Mouse (Mus musculus): Measurements from ENCODE around the gene Fam166b.
A peak's percentile ranks its signal among the peaks of the same experiment; 100 is the strongest.

Gene Fam166b

DNA sequence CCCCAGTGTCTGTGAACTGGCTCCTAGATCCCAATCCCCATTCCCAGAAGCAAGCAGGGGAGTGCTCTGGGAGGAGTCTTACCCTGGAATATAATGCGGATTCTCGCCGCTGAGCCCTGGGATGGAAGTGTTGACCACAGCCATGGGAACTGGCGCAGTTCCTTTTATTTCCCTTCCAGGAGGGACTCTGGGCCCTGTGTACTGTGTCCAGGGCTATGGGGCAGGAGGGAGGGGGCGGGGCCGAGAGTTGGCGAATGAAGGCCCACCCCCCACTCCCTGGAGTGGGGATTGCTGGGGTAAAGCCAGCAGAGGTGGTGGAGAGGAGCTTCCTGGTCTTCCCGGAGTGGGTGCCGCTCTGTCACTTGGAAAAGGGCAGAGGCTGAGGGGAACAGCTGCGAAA, at the start of gene Fam166b:
Gene Fam166b, minus strand, starts transcription at position 189 of the 400 bp plus-strand sequence.
- DNase-seq (ENCODE audit: low spot score): no peak

DNA sequence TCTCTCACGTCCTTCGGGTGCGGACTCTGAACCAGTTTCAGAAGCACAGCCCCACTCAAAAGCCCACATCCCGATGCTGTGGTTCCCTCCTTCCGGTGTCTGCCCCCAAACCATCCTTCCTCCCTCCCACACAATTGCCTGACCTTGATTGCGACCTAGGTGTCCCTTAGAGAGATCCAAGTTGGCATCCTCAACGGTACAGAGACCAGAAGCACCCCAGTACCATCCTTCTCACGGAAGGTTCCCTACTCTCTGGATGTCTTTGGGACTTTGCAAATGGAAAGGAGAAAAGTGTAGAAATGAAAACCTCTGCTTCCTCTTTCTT, 49.6 kb upstream of the Fam166b start:
- no peak for DNase-seq (ENCODE audit: low spot score)

DNA sequence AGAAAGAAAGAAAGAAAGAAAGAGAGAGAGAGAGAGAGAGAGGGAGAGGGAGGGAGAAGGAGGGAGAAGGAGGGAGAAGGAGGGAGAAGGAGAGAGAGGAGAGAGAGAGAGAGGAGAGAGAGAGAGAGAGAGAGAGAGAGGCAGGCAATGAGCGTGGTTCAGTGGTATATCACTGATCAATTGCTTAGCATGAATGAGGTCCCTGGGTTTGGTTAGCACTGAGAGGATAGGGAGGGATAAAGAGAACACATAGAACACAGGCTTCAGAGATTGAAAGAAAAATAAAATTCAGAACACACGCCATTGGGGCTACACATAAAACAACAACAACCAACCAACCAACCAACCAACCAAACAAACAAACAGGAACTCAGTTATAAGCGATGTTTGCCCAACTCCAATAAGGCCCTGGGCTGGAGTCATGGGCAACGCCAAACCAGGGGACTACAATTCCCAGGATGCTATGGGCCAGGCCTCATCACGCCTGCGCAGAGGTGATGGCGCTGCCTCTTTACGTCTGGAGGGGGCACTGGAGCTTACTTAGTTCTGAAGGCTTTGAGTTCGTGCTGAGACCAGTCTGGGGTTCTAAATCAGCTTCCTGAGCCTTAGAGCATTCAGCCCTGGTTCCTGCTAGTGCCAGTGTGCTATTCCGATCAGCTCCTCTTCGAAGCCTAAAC, 49.1 kb upstream of the Fam166b start:
- DNase-seq (ENCODE audit: low spot score): no peak

DNA sequence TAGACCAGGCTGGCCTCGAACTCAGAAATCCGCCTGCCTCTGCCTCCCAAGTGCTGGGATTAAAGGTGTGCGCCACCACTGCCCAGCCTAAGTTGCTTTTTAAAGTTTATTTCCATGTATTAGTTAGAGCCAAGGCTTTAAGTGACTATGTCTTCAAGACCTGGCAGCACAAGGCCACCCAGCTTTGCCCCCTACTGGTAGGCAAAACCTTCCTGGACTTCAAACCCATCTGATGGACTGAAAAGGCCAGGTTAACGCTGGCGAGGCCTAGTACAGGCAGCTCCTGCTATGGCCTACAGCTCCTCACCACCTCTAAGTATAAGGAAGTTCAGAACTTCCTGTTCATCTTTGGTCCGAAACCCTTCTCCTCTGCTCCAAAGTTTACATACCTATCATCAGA, 47.7 kb upstream of the Fam166b start:
- no peak for DNase-seq (ENCODE audit: low spot score)

DNA sequence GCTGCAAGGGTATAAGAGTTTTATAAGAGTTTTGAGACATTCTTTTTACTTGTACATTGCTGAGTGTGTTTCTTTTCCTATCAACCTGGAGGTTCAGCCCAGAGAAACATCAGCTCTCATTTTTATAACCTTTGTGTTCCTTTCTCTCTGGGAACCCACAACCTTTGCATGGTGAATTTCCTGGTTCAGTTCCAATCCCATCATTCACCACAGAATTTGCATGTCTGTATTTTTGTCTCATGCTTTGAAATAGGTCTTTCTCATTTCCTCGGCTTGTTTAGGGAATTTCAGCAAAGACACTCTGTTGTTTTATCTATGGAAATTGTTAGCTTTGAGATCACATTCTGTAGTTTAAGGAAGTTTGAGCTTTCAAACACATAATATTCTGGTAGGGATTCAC, 44.7 kb upstream of the Fam166b start:
- no peak for DNase-seq (ENCODE audit: low spot score)

DNA sequence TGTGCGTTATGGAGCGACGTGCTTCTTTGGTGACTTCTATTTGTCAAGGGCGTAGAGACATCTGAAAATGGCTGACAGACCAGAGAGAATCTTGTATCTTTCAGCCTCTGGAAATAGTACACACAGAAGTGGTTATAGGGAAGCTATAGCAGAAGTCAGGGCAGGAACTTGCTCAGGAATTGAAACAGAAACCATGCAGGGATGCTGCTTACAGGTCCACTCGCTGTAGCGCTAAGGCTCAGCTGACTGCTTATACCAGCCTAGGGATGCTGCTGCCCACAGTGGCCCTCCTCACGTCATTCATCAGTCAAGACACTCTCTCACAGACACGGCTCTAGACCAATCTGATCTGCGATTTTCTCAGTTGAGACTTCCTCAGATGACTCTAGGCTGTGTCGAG, 41.4 kb upstream of the Fam166b start:
- DNase-seq (ENCODE audit: low spot score): no peak

DNA sequence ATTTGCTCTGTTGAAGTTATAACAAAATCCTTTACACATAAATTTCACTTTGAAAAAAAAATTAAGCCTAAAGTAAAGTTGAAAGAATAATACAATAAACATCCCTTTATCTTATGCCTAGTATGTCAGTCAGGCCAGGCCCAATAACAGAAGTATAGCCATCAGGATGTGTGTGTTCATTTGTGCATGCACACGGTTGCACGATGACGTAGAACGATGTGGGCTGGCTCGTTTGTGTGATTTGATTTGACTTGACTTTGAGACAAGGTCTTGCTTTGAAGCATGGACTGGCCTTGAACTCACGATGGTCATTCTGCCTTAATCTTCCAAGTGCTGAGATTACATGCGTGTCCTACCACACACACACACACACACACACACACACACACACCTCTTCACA, 37.9 kb upstream of the Fam166b start:
- DNase-seq (ENCODE audit: low spot score): no peak

DNA sequence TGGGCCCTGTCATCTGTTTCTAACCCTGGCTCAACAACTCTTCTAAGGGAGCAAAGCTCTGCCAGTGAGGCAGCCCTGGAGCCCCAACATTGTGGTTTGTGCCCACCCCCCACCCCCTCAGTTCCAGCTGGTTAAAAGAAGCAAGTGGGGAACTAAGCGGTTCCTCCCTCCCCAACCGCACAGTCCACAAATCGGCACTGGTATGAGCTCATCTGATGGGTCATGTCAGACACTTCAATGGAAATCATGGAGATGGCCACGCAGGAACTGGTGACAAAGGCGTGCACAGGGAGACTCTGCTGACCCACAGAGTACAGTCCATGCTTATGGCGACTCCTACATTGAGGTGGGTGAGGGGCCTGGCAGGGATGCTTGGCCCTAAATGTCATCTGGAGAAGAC, 37.0 kb upstream of the Fam166b start:
- DNase-seq (ENCODE audit: low spot score): no peak

DNA sequence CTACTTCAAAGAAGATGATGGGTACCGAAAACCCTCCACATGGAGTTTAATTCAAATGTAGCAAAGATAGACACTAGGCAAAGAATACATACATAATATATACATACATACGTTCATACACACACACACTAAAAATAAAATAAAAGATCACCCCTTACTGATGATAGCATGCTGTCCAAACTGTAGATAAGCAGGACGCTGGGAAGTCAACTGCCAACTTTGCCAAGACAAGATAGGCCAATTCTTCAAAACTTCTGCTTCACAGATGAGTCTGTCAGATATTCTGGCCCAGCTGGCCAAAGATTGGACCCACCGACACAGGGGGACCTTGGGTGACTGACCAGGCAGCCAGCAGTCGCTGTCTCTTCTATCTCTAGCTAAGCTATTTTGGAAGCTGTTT, 34.2 kb upstream of the Fam166b start:
- no peak for DNase-seq (ENCODE audit: low spot score)

DNA sequence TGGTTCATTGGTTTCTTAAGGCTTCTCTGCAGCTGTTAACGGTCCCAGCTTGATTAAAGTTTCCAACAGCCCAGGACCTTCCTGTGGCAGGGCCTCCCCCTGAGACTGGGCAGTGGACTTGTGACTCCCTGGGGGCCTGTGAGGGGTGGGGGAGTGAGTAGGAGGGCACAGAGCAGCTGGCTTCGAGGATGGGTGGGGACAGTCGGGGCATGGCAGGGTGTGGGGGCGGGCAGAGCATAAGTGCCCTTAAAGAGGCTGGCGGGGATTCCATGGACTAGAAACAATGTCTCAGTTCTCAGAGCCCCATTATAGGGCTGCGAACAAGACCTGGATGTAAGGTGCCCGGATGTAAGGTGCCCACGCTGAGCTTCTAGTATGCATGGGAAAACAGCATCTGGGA, 28.2 kb upstream of the Fam166b start:
- no peak for DNase-seq (ENCODE audit: low spot score)

DNA sequence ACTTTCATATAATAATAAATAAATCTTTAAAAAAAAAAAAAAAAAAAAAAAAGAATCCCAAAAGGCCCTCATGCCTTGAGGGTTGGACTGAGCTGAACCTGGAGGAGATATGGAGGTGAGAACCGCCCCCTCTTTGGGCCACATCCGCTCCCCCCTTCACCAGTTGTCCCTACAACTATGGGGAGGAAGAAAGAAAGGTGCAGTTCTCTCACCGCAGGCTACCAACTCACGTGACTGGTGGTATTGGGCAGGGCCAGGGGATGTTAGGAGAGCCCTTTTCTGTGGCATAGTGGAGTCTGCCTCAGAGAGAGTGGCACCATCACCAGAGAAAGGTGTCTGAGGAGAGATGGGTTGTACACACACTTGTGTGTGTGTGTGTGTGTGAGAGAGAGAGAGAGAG, 27.5 kb upstream of the Fam166b start:
- DNase-seq (ENCODE audit: low spot score): no peak

DNA sequence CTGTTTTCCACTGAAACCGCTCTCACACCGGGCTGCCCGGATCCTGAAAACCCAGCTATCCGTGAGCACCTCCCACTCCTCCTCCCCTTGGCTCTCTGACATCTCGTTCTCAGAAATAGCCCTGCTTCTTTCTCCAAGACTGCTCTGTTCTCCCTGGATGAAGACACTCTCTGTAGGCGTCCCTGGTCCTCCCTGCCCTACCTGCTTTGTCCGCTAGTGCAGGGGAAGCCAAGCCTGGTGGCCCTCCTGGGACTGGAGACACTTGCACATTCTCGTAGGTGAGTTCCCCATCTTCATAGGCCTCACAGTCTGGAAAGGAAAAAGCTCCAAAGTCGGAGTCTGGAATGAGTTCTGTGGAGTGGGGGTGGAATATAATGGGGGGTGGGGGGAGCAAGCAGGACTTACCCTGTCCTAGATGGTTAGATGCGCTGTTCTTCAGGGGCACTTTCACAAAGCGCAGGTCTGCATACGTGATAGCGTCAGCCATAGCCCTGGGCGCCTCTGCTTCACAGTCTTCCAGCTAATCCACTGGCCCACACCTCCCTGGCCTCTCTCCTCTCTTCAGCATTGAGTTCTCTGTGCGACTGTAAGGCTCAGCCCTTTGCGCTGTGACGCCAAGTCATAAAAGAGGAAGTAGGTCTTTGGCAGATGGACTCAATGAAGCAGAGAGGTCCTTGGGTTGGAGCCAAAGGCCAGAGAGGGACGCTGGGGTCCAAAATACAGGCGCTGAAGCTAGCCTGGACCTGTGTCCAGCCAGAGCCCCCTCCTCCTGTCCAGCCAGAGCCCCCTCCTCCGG, 25.3 kb upstream of the Fam166b start, which contains the start of gene Cd72:
Gene Cd72, minus strand, starts transcription at position 588 of the 796 bp plus-strand sequence.
- DNase-seq (ENCODE audit: low spot score): no peak

DNA sequence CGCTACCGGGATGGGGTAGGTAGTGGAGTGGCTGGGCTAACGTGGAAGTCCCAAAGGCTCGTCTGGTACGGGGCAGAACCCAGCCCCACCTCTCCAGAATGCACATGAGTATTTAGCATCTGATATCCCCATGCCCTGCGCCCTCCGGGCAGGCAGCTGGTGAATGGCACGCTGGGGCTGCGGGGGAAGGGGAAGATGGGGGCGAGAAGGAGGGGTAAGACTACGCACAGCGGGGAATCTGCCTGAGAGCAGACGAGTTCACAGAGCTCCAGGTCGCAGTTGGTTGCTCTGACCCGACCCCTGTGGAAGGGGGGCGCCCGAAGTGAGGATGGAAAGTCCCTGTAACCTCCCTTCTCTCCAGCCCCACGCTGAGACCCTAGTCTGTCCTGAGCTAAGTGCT, 24.5 kb upstream of the Fam166b start:
- no peak for DNase-seq (ENCODE audit: low spot score)

DNA sequence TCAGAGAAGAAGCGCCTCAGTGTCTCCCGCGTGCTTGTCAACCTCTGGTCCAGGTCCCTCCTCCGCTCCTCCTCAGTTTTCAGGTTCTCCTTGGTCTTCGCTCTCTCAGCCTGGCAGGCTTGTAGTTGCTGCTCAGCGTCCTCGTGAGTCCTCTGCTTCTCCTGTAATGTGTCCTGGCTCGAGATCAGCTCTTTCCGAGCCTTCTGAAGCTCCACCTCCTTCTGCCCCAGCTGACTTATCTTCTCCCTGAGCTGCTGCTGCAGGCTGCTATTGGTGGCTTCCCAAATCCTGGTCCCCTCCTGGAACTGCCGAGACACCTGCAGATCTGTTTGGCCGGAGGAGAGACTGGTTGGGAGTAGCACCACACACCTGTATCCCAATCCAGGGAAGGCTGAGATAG, 23.4 kb upstream of the Fam166b start:
- no peak for DNase-seq (ENCODE audit: low spot score)

DNA sequence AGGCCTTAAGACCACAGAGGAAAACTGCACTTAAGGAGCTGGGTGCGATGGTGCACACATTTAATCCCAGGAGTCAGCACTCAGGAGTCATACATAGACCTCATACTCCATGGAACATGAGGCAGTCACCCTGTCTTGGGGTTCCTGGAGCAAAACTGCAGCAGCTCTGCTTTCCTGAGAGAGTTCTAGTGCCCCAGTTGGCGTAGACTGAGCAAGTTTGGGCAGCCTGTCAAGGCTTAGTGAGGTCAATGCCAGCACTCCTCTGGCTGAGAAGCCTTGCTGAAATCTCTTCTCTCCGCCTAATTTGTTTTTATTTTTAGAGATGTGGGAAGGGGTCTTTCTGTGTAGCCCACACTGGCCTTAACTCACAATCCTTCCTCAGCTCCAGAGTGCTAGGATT, 19.6 kb upstream of the Fam166b start:
- no peak for DNase-seq (ENCODE audit: low spot score)

DNA sequence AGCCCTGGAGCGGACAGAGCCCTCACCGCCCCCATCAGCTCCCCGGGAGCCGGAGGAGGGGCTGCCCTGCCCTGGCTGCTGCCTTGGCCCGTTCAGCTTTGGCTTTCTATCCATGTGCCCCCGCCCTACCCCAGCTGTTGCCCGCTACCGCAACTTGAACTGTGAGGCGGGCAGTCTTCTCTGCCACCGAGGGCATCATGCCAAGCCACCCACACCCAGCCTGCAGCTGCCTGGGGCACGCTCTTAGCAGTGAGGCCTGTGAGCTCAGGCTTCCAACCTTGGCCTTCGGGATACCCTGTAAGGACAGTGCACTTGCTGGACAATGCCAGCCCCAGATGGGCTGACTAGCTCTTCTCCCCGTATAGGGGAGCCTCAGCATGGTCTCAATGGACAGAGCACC, 18.3 kb upstream of the Fam166b start:
- no peak for DNase-seq (ENCODE audit: low spot score)

DNA sequence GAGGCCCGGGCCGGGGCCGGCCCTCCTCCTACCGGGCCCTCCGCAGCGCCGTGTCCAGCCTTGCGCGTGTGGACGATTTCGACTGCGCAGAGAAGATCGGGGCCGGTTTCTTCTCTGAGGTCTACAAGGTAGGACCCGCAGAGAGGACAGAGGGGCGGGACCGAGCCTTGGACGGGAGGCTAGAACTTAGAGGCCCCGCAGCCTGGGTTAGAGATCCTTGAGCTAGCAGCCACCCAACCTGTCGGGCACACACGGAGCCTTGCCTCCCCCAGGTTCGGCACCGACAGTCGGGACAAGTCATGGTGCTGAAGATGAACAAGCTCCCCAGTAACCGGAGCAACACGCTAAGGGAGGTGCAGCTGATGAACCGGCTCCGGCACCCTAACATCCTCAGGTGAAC, 14.6 kb upstream of the Fam166b start:
- DNase-seq (ENCODE audit: low spot score): no peak

DNA sequence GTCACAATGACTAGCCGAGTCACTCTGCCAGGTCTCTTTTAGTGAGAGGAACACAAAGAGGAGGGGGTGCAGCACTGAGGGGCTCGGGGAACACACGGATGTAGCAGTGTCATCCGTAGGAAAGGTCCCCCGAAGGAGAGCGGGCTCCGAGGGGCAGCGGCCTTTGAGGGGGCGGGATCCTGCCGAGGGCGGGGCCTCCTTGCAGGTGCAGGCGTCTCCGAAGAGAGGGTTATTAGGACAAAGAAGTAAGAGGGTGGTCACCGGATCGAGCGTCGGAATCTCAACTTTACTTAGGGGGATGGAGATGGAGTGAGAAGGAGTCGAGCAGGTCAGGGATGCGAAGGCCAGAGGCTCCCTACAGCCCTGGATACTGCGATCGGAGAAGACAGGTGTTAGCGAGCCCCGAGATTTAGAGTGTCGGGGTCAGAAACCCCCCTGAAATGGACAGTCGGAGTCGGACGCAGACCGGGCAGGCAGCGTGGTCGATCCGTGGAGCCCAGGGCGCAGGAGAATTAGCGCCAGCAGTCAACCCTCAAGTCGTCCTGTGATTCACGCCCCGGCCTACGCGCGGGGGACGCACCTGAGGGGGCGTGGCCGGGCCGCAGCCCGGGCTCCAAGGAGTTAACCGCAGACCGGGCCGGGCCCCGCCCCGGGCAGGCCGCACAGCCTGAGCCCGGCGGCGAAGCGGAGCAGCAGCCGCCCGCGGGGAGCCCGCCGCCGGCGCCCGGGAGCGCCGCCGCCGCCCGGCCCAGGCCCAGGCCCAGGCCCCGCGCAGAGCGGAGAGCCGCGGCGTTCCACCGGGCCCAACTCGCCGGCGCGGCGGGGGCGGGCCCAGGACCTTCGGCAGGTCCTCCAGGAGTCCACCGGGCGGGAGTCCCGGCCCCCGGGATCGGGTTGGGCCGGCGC, 13.8 kb upstream of the Fam166b start:
- no peak for DNase-seq (ENCODE audit: low spot score)

DNA sequence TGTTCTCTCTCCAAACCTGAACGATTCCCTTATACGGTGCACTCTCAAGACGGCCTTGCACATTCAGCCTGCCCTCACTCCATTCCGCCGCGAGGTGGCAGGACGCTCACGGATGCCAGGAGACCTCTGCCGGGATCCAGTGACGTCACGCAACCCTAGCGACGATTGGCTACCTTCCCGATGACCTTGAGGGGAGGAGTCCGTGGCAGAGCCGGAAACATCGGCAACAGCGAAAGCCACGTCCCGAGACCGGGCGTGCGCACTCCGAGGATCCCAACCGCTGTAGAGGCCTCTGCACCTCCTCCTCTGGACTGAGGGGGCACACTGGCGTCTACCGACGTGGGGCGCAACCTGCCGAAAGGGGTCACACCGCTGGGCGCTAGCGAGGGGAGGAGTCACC, 13.1 kb upstream of the Fam166b start:
- DNase-seq (ENCODE audit: low spot score): peak; percentile 98

DNA sequence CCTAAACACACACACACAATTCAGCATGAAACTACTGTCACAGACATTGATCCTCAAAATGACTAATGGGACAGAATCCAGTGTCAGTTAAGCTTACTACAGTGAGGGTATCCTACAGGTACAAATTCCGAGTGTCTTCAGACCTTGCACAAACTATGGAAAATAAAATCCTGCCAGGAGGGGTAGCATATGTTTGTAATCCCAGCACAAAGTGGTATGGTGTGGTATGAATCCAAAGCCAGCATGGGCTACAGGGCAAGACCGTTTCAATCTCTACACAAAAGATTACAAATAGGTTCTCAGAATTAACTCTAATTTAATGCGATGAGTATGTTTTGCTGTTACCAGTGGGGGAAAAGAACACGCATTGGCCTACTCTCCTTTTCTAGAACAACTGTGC, 12.7 kb upstream of the Fam166b start, which contains the start of gene Tesk1:
Gene Tesk1, plus strand, starts transcription at position 301 of the 400 bp plus-strand sequence.
- no peak for DNase-seq (ENCODE audit: low spot score)

DNA sequence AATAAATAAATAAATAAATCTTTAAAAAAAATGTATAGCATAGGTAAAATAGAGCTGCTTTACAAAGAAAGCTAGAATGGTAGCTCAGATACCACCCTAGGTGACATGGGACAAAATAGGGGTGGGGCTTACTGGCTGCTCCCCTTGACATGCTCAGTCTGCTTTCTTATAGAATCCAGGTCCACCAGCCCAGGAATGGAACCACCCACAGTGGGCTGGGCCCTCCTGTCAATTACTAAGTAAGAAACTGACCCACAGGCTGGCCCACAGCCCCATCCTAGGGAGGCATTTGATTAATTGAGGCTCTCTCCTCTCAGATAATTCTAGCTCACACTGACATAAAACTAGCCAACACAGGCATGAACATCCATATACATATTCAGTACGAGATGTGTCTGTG, 3.9 kb upstream of the Fam166b start:
- DNase-seq (ENCODE audit: low spot score): no peak

DNA sequence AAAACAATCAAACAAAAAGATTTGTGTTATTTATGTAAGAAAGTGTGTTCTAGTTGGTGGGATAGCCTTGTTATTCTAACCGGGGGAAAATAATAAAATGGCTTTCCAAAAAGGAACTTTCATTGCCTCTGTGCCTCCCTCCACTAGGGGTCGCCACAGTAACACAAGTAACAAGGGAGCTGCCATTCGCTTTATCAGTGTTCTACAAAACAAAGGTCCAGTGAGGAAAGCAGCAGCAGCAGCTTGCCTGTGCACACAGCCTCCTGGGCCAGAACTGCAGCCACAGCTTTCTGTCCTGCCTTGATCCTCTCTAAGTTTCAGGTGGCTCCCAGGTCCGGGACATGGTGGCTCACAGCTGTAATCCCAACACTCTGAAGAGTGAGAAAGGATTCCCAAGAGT, 2.8 kb upstream of the Fam166b start:
- no peak for DNase-seq (ENCODE audit: low spot score)
